Comparison of ENCODE assay signal across 26 mouse cellular contexts in genomic region chr13:59634637-59635036, GRCm38 (mm10). TPM values are rescaled to one million over a fixed set of nuclear protein-coding genes. Genes with fewer than 3 reads are reported as not detected.
DNase-seq lines count a peak whose midpoint lies in the region; ATAC-seq and TF ChIP-seq lines count a peak whose summit lies in the region.
"Had no signal": no experiment of that assay in that cellular context is flagged by ENCODE, and none has a peak within 500 bp of the region (broad histone marks: within the 10 kb centered on the region; RNA-seq: fewer than 3 reads in every experiment).

No protein-coding gene starts in this region.

- H3K79me2 ChIP-seq in MEL (ENCODE audit: control insufficient read depth, insufficient read depth, low read length, poor library complexity), result no peaks in the 10 kb centered on the region

- H3K27me3 ChIP-seq in kidney, adult 2 months (replicated peaks; ENCODE audit: control insufficient read depth, insufficient read depth, low read length), result no peaks in the 10 kb centered on the region
- H3K27me3 ChIP-seq in kidney, embryonic 14.5 days (ENCODE audit: control insufficient read depth, insufficient read depth, low read length), result no peaks in the 10 kb centered on the region
- no peaks in the 10 kb centered on the region for H3K27me3 ChIP-seq in lung, postnatal 0 days (replicated peaks; ENCODE audit: insufficient read depth, low read length)
- no peaks in the 10 kb centered on the region for H3K27me3 ChIP-seq in MEL (ENCODE audit: control insufficient read depth in 1 of 2, insufficient read depth in 2 of 2, low read length in 2 of 2)
- no peaks in the 10 kb centered on the region for H3K27me3 ChIP-seq in stomach, postnatal 0 days (ENCODE audit: control insufficient read depth, insufficient read depth, low read length)
- H3K27me3 ChIP-seq: embryonic facial prominence, embryonic 12.5 days; hindbrain, embryonic 12.5 days; lung, embryonic 15.5 days; midbrain, embryonic 13.5 days; neural tube, embryonic 12.5 days had no signal

- WGBS in kidney, adult 2 months, result 50% methylated on average over 5 of the region's 5 CpGs
- 68% methylated on average over 5 of the region's 5 CpGs for WGBS in kidney, embryonic 14.5 days
- 62% methylated on average over 5 of the region's 5 CpGs for WGBS in lung, postnatal 0 days
- WGBS in stomach, postnatal 0 days, result 64% methylated on average over 5 of the region's 5 CpGs

- TF ChIP-seq CTCF in kidney, adult 2 months (conservative IDR thresholded peaks at IDR 0.05; ENCODE audit: insufficient read depth, insufficient read length, low read depth, low read length), result peak; percentile 28
- peak; percentile 33; the same call in 1 of the 2 replicates for TF ChIP-seq CTCF in lung, postnatal 0 days (IDR thresholded peaks at IDR 0.05)
- peak in 2 of 3 experiments; percentile 13 to 32; a peak in 3 of 6 replicates for TF ChIP-seq CTCF in MEL (IDR thresholded peaks at IDR 0.05 in 2 of 3, conservative IDR thresholded peaks at IDR 0.05 in 1 of 3; ENCODE audit: control insufficient read depth in 1 of 3, insufficient read depth in 1 of 3, low read depth in 2 of 3, low read length in 3 of 3, poor library complexity in 1 of 3, severe bottlenecking in 1 of 3)
- peak; percentile 47 for TF ChIP-seq CTCF in stomach, postnatal 0 days (IDR thresholded peaks at IDR 0.05; ENCODE audit: low read depth)

- no peak overlapping the region for H3K4me3 ChIP-seq in kidney, adult 2 months (ENCODE audit: insufficient read depth, low read depth, low read length)
- H3K4me3 ChIP-seq in kidney, embryonic 14.5 days (ENCODE audit: low read length), result no peak overlapping the region
- no peak overlapping the region for H3K4me3 ChIP-seq in lung, postnatal 0 days (ENCODE audit: low read depth, low read length)
- no peak overlapping the region for H3K4me3 ChIP-seq in MEL (ENCODE audit: control insufficient read depth in 1 of 2, insufficient read depth in 1 of 2, low read depth in 2 of 2, low read length in 2 of 2)
- no peak overlapping the region for H3K4me3 ChIP-seq in stomach, postnatal 0 days (ENCODE audit: low read depth, low read length)
- H3K4me3 ChIP-seq: embryonic facial prominence, embryonic 12.5 days; erythroblast, embryonic 14.5 days; hindbrain, embryonic 12.5 days; lung, embryonic 15.5 days; midbrain, embryonic 13.5 days; neural tube, embryonic 12.5 days had no signal

- peaks cover 5% of the 10 kb centered on the region for H3K36me3 ChIP-seq in kidney, adult 2 months (ENCODE audit: control insufficient read depth, insufficient read depth, low read length)
- H3K36me3 ChIP-seq in kidney, embryonic 14.5 days (ENCODE audit: control insufficient read depth, insufficient read depth, low read length), result peaks cover 77% of the 10 kb centered on the region
- peaks cover 45% of the 10 kb centered on the region for H3K36me3 ChIP-seq in lung, postnatal 0 days (ENCODE audit: insufficient read depth, low read length)
- 0 out of 4 replicates have a peak, but pooled peaks cover 0 to 5% of the 10 kb centered on the region in 2 experiments for H3K36me3 ChIP-seq in MEL (ENCODE audit: control insufficient read depth in 1 of 2, insufficient read depth in 2 of 2, low read length in 2 of 2)
- peaks cover 30% of the 10 kb centered on the region for H3K36me3 ChIP-seq in stomach, postnatal 0 days (ENCODE audit: control insufficient read depth, insufficient read depth, low read length)

- TF ChIP-seq RAD21 in MEL (IDR thresholded peaks at IDR 0.05; ENCODE audit: low read depth, low read length), result no peak

- no peak for TF ChIP-seq POLR2A in kidney, adult 2 months (IDR thresholded peaks at IDR 0.05; ENCODE audit: low read depth, low read length)
- TF ChIP-seq POLR2A in MEL (IDR thresholded peaks at IDR 0.05; ENCODE audit: control insufficient read depth in 1 of 2, insufficient read depth in 1 of 2, low read depth in 1 of 2, low read length in 2 of 2, poor library complexity in 1 of 2), result no peak

- no peak for TF ChIP-seq EP300 in lung, postnatal 0 days (IDR thresholded peaks at IDR 0.05)
- TF ChIP-seq EP300 in MEL (IDR thresholded peaks at IDR 0.05; ENCODE audit: low read depth in 1 of 2, low read length in 2 of 2), result no peak
- TF ChIP-seq EP300 in stomach, postnatal 0 days (optimal IDR thresholded peaks at IDR 0.05), result no peak

- H3K9me3 ChIP-seq in kidney, embryonic 14.5 days (ENCODE audit: control insufficient read depth, low read length), result no peaks in the 10 kb centered on the region
- H3K9me3 ChIP-seq in lung, postnatal 0 days (ENCODE audit: low read length), result no peaks in the 10 kb centered on the region
- H3K9me3 ChIP-seq in MEL (replicated peaks; ENCODE audit: insufficient read depth, low read length), result no peaks in the 10 kb centered on the region
- no peaks in the 10 kb centered on the region for H3K9me3 ChIP-seq in stomach, postnatal 0 days (ENCODE audit: control insufficient read depth, low read length)
- H3K9me3 ChIP-seq: embryonic facial prominence, embryonic 12.5 days; hindbrain, embryonic 12.5 days; lung, embryonic 15.5 days; midbrain, embryonic 13.5 days; neural tube, embryonic 12.5 days had no signal

- ATAC-seq in kidney, embryonic 14.5 days (ENCODE audit: low FRiP score, low TSS enrichment), result no peak
- ATAC-seq in lung, postnatal 0 days, result no peak
- no peak for ATAC-seq in stomach, postnatal 0 days (ENCODE audit: low FRiP score, low TSS enrichment)
- ATAC-seq: forebrain, embryonic 14.5 days; midbrain, embryonic 13.5 days had no signal

- H3K4me2 ChIP-seq in kidney, embryonic 14.5 days (replicated peaks; ENCODE audit: low read depth, low read length), result no peak overlapping the region
- no peak overlapping the region for H3K4me2 ChIP-seq in lung, postnatal 0 days (replicated peaks; ENCODE audit: low read depth, low read length)
- no peak overlapping the region for H3K4me2 ChIP-seq in stomach, postnatal 0 days (replicated peaks; ENCODE audit: low read depth)
- H3K4me2 ChIP-seq: embryonic facial prominence, embryonic 12.5 days; heart, embryonic 11.5 days; hindbrain, embryonic 12.5 days; lung, embryonic 15.5 days; midbrain, embryonic 13.5 days; neural tube, embryonic 12.5 days had no signal

- DNase-seq in kidney, adult 2 months, result no peak
- no peak for DNase-seq in lung, postnatal 0 days (ENCODE audit: low spot score)
- DNase-seq in lung, postnatal 10 days, result no peak
- no peak for DNase-seq in MEL (ENCODE audit: low read depth, low spot score)
- no peak for DNase-seq in stomach, postnatal 0 days (ENCODE audit: low spot score)
- no peak for DNase-seq in retina, postnatal 1 day
- DNase-seq: adrenal gland, postnatal 10 days; cerebellum, postnatal 10 days; gastrocnemius, postnatal 36 days; heart, postnatal 10 days; kidney, postnatal 10 days; right cerebral cortex, adult 18-20 months had no signal

- no peak overlapping the region for H3K9ac ChIP-seq in kidney, embryonic 14.5 days (ENCODE audit: low read depth, low read length)
- H3K9ac ChIP-seq in lung, postnatal 0 days (replicated peaks; ENCODE audit: low read depth), result no peak overlapping the region
- H3K9ac ChIP-seq in MEL (ENCODE audit: control insufficient read depth, low read depth, low read length, poor library complexity, severe bottlenecking), result no peak overlapping the region
- no peak overlapping the region for H3K9ac ChIP-seq in stomach, postnatal 0 days (ENCODE audit: low read length)
- H3K9ac ChIP-seq: embryonic facial prominence, embryonic 12.5 days; hindbrain, embryonic 12.5 days; lung, embryonic 15.5 days; midbrain, embryonic 13.5 days; neural tube, embryonic 12.5 days had no signal

- H3K27ac ChIP-seq in kidney, adult 2 months (ENCODE audit: insufficient read depth, low read depth, low read length), result no peak overlapping the region
- no peak overlapping the region for H3K27ac ChIP-seq in kidney, embryonic 14.5 days (ENCODE audit: low read depth, low read length)
- no peak overlapping the region for H3K27ac ChIP-seq in lung, postnatal 0 days (ENCODE audit: low read length)
- no peak overlapping the region for H3K27ac ChIP-seq in MEL (ENCODE audit: control insufficient read depth, low read depth, low read length)
- no peak overlapping the region for H3K27ac ChIP-seq in stomach, postnatal 0 days (replicated peaks)
- H3K27ac ChIP-seq: embryonic facial prominence, embryonic 12.5 days; hindbrain, embryonic 12.5 days; lung, embryonic 15.5 days; midbrain, embryonic 13.5 days; neural tube, embryonic 12.5 days had no signal

- H3K4me1 ChIP-seq in kidney, adult 2 months (ENCODE audit: control insufficient read depth, insufficient read depth, low read length), result no peaks in the 10 kb centered on the region
- no peaks in the 10 kb centered on the region for H3K4me1 ChIP-seq in kidney, embryonic 14.5 days (ENCODE audit: control insufficient read depth, insufficient read depth, low read length)
- no peaks in the 10 kb centered on the region for H3K4me1 ChIP-seq in lung, postnatal 0 days (ENCODE audit: insufficient read depth, low read depth, low read length)
- no peaks in the 10 kb centered on the region for H3K4me1 ChIP-seq in MEL (ENCODE audit: control insufficient read depth in 1 of 2, insufficient read depth in 2 of 2, low read length in 2 of 2)
- H3K4me1 ChIP-seq in stomach, postnatal 0 days (replicated peaks; ENCODE audit: control insufficient read depth, insufficient read depth), result no peaks in the 10 kb centered on the region
- H3K4me1 ChIP-seq: embryonic facial prominence, embryonic 12.5 days; hindbrain, embryonic 12.5 days; lung, embryonic 15.5 days; midbrain, embryonic 13.5 days; neural tube, embryonic 12.5 days had no signal

RNA-seq across cellular contexts. Expression of gene Golm1, which starts 41.0 kb away (rescaled TPM):
- polyA plus RNA-seq in kidney, adult 2 months (2012; rRNA removed), result 5.3 and 6.5 TPM in 2 replicates
- polyA plus RNA-seq in kidney, embryonic 14.5 days (2014; fragmentation: Nextera tagmentation; extraction: Ambion mirVana), result 27.9 and 41.9 TPM in 2 replicates
- polyA plus RNA-seq in lung, postnatal 0 days (2015; fragmentation: Nextera tagmentation; extraction: Ambion mirVana), result 31.8 and 32.4 TPM in 2 replicates
- 22.1 and 23.6 TPM in 2 replicates for total RNA-seq in MEL (2012; rRNA removed)
- 10 to 100 TPM in 1 of 2 experiments, not detected in 1; 26.8 TPM for polyA plus RNA-seq in MEL (2012; ENCODE audit: insufficient read depth in 1 of 2, insufficient read length in 2 of 2, low read depth in 1 of 2, low replicate concordance in 2 of 2, missing spikeins in 1 of 2)
- 54.3 and 54.6 TPM in 2 replicates for polyA plus RNA-seq in stomach, postnatal 0 days (2015; fragmentation: Nextera tagmentation; extraction: Ambion mirVana)

RNA-seq across cellular contexts. Expression of gene Naa35, which starts 49.6 kb away (rescaled TPM):
- polyA plus RNA-seq in kidney, adult 2 months (2012; rRNA removed), result 24.0 and 28.1 TPM in 2 replicates
- polyA plus RNA-seq in kidney, embryonic 14.5 days (2014; fragmentation: Nextera tagmentation; extraction: Ambion mirVana), result 93.0 and 101 TPM in 2 replicates
- polyA plus RNA-seq in lung, postnatal 0 days (2015; fragmentation: Nextera tagmentation; extraction: Ambion mirVana), result 43.3 and 53.5 TPM in 2 replicates
- total RNA-seq in MEL (2012; rRNA removed), result 19.5 and 25.8 TPM in 2 replicates
- 10 to 100 TPM in 1 of 2 experiments, not detected in 1; 44.4 TPM for polyA plus RNA-seq in MEL (2012; ENCODE audit: insufficient read depth in 1 of 2, insufficient read length in 2 of 2, low read depth in 1 of 2, low replicate concordance in 2 of 2, missing spikeins in 1 of 2)
- polyA plus RNA-seq in stomach, postnatal 0 days (2015; fragmentation: Nextera tagmentation; extraction: Ambion mirVana), result 58.8 and 63.2 TPM in 2 replicates

RNA-seq across cellular contexts. Expression of gene Agtpbp1, which starts 49.6 kb away (rescaled TPM):
- polyA plus RNA-seq in kidney, adult 2 months (2012; rRNA removed), result 7.0 and 7.6 TPM in 2 replicates
- polyA plus RNA-seq in kidney, embryonic 14.5 days (2014; fragmentation: Nextera tagmentation; extraction: Ambion mirVana), result 17.9 and 18.6 TPM in 2 replicates
- 14.1 and 17.3 TPM in 2 replicates for polyA plus RNA-seq in lung, postnatal 0 days (2015; fragmentation: Nextera tagmentation; extraction: Ambion mirVana)
- total RNA-seq in MEL (2012; rRNA removed), result 24.2 and 29.8 TPM in 2 replicates
- polyA plus RNA-seq in MEL (2012; ENCODE audit: insufficient read depth in 1 of 2, insufficient read length in 2 of 2, low read depth in 1 of 2, low replicate concordance in 2 of 2, missing spikeins in 1 of 2), result 100 to 1,000 TPM in 1 of 2 experiments, 10 to 100 TPM in 1; 33.7 to 117 TPM
- 10.2 and 12.4 TPM in 2 replicates for polyA plus RNA-seq in stomach, postnatal 0 days (2015; fragmentation: Nextera tagmentation; extraction: Ambion mirVana)

RNA-seq across cellular contexts. Expression of gene 4921517D22Rik, which starts 59.3 kb away (rescaled TPM):
- not detected in 2 replicates for polyA plus RNA-seq in kidney, adult 2 months (2012; rRNA removed)
- polyA plus RNA-seq in kidney, embryonic 14.5 days (2014; fragmentation: Nextera tagmentation; extraction: Ambion mirVana), result not detected in 2 replicates
- polyA plus RNA-seq in lung, postnatal 0 days (2015; fragmentation: Nextera tagmentation; extraction: Ambion mirVana), result not detected in 2 replicates
- not detected in 2 replicates for total RNA-seq in MEL (2012; rRNA removed)
- not detected for polyA plus RNA-seq in MEL (2012; ENCODE audit: insufficient read depth in 1 of 2, insufficient read length in 2 of 2, low read depth in 1 of 2, low replicate concordance in 2 of 2, missing spikeins in 1 of 2)
- not detected in 2 replicates for polyA plus RNA-seq in stomach, postnatal 0 days (2015; fragmentation: Nextera tagmentation; extraction: Ambion mirVana)
- total RNA-seq: adrenal gland, postnatal 10 days; gastrocnemius, postnatal 36 days; heart, postnatal 10 days; layer of hippocampus, adult 8-10 months; left cerebral cortex, postnatal 25 days; megakaryocyte, adult 5-6 weeks had no signal
- polyA plus RNA-seq: embryonic facial prominence, embryonic 12.5 days; erythroblast, embryonic 14.5 days; forebrain, embryonic 14.5 days; heart, embryonic 11.5 days; hindbrain, embryonic 12.5 days; intestine, embryonic 14.5 days; limb, embryonic 14.5 days; lung, embryonic 15.5 days; midbrain, embryonic 13.5 days; neural tube, embryonic 12.5 days had no signal
